Mouse (Mus musculus) CD4-positive, CD25-positive, alpha-beta regulatory T cell (primary cell): ENCODE measurements around the gene Ddb2. TPM values are rescaled to one million over a fixed set of nuclear protein-coding genes. Genes with fewer than 3 reads are reported as not detected.

Experiments
- polyA plus RNA-seq: library from polyadenylated mRNA; unstranded; fragments of 100-300 nt; shearing (Covaris generic); gene quantifications from one replicate; pipeline ENCODE4 v1.2.1, GENCODE M21; 2017

Ddb2 gene
- 84.5 TPM for polyA plus RNA-seq

DNA sequence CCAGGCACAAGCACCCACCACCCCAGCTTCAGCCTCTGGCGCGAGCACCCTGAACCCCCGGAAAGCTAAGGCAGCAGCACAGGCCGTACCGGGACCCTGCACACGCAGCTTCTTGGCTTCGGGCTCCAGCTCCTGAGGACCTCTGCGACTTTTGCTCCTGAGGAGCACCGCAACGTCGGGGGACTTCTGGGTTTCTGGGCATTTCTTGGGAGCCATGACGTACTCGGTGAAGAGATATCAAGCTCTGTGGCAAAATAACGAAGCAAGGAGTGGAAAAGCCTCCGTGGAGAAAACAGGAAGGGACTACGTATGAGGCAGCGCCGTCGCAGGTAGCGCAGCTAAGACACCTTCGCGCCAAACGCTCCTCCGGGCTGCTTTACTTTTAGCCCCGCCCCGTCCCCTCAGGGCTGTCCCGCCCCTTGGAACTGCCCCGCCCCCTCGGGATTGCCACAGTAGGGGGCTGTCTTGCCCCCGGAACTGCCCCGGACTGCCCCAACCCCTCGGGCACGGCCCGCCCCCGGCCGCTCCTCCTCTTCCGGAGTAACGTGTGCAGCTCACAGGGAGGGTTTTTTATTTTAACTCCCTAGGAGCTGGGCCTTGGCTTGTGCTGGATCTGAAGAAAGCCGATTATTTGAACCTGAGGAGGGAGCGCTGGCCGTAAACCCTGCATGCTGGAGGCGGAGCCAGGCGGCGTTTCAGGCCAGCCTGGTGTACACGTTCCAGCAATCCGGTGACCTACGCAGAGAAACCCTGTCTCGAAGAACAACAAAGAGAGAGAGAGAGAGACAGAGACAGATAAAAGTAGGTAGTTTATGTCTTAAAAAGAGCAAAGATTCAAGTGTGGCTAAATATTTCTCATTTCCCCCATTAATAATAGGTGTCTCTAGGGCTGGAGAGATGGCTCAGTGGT is at the start of gene Ddb2:
Gene Ddb2 (minus strand): TSS at position 382 of the 910 bp plus-strand sequence.

DNA sequence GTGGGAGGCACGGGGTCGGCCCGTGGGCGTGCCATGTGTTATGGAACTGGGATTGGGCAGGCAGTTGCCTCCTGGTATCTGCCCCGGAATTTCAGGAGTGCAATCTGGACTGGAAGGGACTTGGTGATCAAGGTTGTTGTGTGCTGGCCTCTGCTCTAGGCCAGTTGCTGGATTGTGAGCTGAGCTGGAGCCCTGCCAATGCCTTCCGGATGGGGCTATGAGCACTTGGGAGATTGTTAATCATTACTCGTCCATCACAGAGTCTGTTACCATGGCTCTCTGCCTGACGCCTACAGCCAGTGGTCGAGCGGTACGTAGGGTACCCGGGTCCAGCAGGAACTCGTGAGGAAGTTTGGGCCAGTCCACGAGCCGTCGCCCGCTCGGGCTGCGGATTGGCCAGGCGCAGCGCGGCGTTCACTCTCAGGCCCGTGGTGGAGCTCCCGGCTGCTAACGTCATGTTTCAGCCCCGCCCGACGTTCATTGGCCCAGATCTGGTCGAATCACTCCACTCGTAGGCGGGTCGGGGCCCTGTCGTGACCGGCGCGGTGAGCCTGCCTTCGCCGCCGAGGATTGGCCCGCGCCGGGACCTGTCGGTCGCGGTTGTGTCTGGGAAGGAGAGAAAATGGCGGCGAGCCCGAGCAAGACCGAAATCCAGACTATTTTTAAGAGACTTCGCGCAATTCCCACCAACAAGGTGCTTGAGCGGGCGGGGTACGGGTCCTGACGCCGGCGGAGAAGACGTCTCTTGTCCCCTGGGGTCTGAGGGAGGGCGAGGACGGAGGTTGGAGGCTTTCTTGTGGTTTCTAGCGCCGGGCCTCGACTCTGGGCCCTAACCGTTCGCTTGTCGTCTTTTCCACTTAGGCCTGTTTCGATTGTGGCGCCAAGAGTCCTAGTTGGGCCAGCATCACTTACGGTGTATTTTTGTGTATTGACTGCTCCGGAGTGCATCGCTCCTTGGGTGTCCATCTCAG is 28.2 kb upstream of the Ddb2 start, which contains the start of gene Arfgap2:
Gene Arfgap2 (plus strand): TSS at position 264 of the 971 bp plus-strand sequence.

DNA sequence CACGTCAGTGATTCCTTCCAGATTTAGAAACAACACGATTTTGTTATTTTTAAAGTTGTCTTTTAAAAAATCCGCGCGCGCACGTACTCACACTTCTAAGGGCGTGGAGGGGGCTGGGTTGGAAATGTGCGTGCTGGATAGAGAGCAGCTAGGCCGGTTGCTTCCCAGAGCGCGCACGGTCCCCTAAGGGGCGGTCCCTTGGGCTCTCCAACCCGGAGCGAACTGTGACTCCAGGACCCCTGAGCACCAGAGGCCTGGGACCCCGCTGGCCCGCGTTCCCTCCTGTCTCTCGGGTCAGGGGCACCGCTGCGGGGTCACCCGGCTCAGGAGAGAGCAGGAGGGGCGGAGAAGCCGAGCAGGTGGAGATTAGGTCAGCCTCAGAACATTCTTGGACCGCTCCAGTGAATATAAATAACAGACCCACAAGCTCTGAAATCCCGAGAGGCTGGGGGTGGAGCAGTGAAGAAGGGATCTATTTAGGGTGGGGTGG is 18.9 kb upstream of the Ddb2 start, which contains the start of gene Pacsin3:
Gene Pacsin3 (plus strand): TSS at position 294 of the 490 bp plus-strand sequence.

DNA sequence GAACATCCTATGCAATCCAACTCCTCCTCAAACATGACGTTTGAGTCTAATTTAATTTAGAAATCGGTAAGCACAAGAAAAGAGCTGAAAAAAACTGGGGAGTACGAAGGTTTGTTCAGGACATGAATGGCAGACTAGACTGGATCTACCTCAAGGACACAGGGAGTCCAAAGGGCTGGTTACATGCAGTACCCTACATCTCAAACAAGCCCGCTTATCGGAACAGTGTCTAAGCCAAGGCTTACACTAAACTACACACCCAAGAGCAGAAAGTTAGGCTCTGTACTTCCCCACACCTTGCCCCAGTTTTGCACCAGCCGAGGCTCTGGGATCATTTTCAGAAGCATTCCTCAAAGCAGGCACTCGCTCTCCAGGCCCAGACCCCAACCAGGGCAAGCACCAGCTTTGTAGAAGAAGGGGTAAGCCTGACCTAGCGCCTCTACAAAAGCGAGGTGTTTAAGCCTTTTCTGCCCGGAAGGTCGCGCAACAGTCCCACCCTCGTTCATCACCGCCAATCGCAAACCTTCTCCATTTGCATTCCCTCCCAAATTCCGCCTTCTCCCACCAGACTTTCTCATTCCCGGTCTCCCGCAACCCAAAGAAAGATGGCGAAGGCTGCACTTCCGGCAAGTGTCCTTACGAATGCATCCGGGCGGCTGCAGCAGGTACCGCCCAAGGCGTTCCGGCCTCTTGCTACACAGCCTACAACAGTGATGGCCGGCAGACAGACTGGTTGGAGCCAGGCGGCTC is 34.4 kb downstream of the Ddb2 start, which contains the start of the genes Nr1h3 and Acp2:
Gene Nr1h3 (minus strand): TSS at position 613 of the 750 bp plus-strand sequence.
Gene Acp2 (plus strand): TSS at position 664 of the 750 bp plus-strand sequence.

DNA sequence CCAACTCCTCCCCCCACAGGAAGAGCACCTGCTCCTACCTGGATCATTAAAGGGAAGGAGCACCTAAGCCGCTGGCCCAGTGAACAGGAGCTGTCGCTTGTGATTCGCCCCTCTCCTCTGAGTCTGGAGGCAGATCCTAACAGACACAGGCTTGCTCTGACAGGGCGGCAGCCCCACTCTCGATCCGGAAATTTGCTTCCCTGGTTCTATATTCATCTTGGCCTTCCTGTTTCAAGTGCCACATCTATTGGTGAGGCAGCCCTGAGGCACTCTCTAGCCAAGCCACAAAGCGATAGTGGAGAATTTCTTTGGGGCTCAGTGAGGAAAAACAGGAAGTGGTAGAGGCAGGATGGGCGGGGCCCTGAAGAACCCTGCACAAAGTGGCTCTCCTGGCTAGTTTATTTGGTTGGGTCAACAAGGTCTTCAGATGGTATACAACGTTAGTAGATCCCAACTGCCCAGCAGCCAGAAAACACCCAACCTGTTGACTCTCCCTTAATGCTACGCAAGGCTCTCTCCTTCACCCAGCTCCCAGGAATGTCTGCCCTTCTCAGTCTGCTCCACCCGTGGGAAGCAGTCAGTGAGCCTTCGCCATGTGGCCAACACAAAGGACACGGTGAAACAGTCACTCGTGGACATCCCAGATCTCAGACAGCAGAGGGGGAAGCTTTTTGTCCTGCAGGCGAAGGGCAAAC is 52.9 kb downstream of the Ddb2 start, which contains the start of gene Madd:
Gene Madd (minus strand): TSS at position 127 of the 695 bp plus-strand sequence.

Other genes starting within 250 kb of the Ddb2 start
- gene Rapsn, start 201.4 kb downstream of the Ddb2 start, polyA plus RNA-seq, result 4.2 TPM
- 282 TPM for gene Psmc3, start 183.0 kb downstream of the Ddb2 start, polyA plus RNA-seq
- 39.2 TPM for gene Slc39a13, start 166.6 kb downstream of the Ddb2 start, polyA plus RNA-seq
- 1.4 TPM for gene Spi1, start 154.6 kb downstream of the Ddb2 start, polyA plus RNA-seq
- not detected for gene Mybpc3, start 118.8 kb downstream of the Ddb2 start, polyA plus RNA-seq
- gene Madd, start 53.1 kb downstream of the Ddb2 start, polyA plus RNA-seq, result 124 TPM
- 1.7 TPM for gene Nr1h3, start 34.1 kb downstream of the Ddb2 start, polyA plus RNA-seq
- 17.2 TPM for gene Acp2, start 34.1 kb downstream of the Ddb2 start, polyA plus RNA-seq
- 0.25 TPM for gene Pacsin3, start 19.0 kb upstream of the Ddb2 start, polyA plus RNA-seq
- gene Arfgap2, start 28.0 kb upstream of the Ddb2 start, polyA plus RNA-seq, result 131 TPM
- 20.0 TPM for gene 1110051M20Rik, start 207.7 kb upstream of the Ddb2 start, polyA plus RNA-seq
- gene Lrp4, start 220.5 kb upstream of the Ddb2 start, polyA plus RNA-seq, result 0.02 TPM